Mouse (Mus musculus) testis, adult 2 months (tissue): ENCODE data around the gene Ccr6.

Experiments used
- CTCF ChIP-seq: fragments of 200-500 bp; IDR thresholded peaks from 2 replicates; pipeline ENCODE4 v1.5.1; 2012; ENCODE audit warnings: low read depth, mild to moderate bottlenecking, inconsistent platforms, low read length, moderate library complexity; ENCODE audit not compliant: control insufficient read depth, insufficient read depth, insufficient replicate concordance
- POLR2A ChIP-seq: fragments of 200-500 bp; IDR thresholded peaks from 2 replicates; pipeline ENCODE4 v1.6.1; 2012; ENCODE audit warnings: low read depth, mild to moderate bottlenecking, inconsistent platforms, low read length, moderate library complexity; ENCODE audit not compliant: control insufficient read depth

DNA sequence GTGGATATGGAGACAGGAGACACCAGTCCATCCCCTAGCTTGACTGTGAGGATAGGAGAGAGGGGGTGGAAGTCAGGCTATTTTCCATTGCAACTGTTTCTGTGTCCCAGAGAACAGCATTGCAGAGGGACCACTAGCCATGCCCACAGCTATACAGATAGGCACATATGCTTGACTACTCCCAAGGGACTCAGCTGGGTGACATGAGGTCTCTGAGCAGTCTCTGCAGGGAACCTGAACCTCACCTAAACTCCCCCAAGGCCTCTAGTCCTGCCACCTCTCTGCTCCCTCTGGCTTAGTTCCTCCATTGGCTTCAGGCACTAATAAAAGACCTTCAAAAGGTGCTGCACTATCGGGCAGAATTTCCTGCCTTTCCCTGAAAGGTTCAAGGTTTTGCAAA is 11.8 kb upstream of the Ccr6 start:
- TF ChIP-seq CTCF (no peak), POLR2A (no peak)
